In genomic region chr3:52413187-52413746, GRCm38 (mm10) we compare ENCODE assay signal across 9 mouse cellular contexts.
DNase-seq lines count a peak whose midpoint lies in the region; ATAC-seq and TF ChIP-seq lines count a peak whose summit lies in the region.
"Had no signal": no experiment of that assay in that cellular context is flagged by ENCODE, and none has a peak within 500 bp of the region (broad histone marks: within the 10 kb centered on the region; RNA-seq: fewer than 3 reads in every experiment).

No protein-coding gene starts in this region.

- H3K4me1 ChIP-seq in forebrain, embryonic 11.5 days (replicated peaks; ENCODE audit: control insufficient read depth, insufficient read depth, low read length): peaks cover 8% of the 10 kb centered on the region
- peaks cover 8% of the 10 kb centered on the region for H3K4me1 ChIP-seq in forebrain, embryonic 16.5 days (replicated peaks; ENCODE audit: control insufficient read depth, insufficient read depth, low read length)
- H3K4me1 ChIP-seq in midbrain, embryonic 12.5 days: peaks cover 13% of the 10 kb centered on the region
- H3K4me1 ChIP-seq in midbrain, embryonic 15.5 days: peaks cover 9% of the 10 kb centered on the region
- peaks cover 36% of the 10 kb centered on the region for H3K4me1 ChIP-seq in limb, embryonic 14.5 days (ENCODE audit: control insufficient read depth, insufficient read depth, low read length)
- H3K4me1 ChIP-seq in stomach, postnatal 0 days (replicated peaks; ENCODE audit: control insufficient read depth, insufficient read depth): no peaks in the 10 kb centered on the region; the same call in 1 of the 2 replicates

- H3K36me3 ChIP-seq in forebrain, embryonic 11.5 days (ENCODE audit: control insufficient read depth, insufficient read depth, low read length): no peaks in the 10 kb centered on the region
- H3K36me3 ChIP-seq in forebrain, embryonic 16.5 days (ENCODE audit: control insufficient read depth, insufficient read depth): no peaks in the 10 kb centered on the region
- H3K36me3 ChIP-seq in midbrain, embryonic 12.5 days: no peaks in the 10 kb centered on the region
- no peaks in the 10 kb centered on the region for H3K36me3 ChIP-seq in midbrain, embryonic 15.5 days (replicated peaks)
- H3K36me3 ChIP-seq in limb, embryonic 14.5 days (ENCODE audit: control insufficient read depth, insufficient read depth, low read length): no peaks in the 10 kb centered on the region
- no peaks in the 10 kb centered on the region for H3K36me3 ChIP-seq in stomach, postnatal 0 days (ENCODE audit: control insufficient read depth, insufficient read depth, low read length)
- H3K36me3 ChIP-seq: embryonic facial prominence, embryonic 12.5 days had no signal

- TF ChIP-seq CTCF in stomach, postnatal 0 days (IDR thresholded peaks at IDR 0.05; ENCODE audit: low read depth): no peak

- peak; percentile 65 for DNase-seq in forebrain, embryonic 11.5 days (ENCODE audit: low spot score)
- peak; percentile 35 for DNase-seq in limb, embryonic 14.5 days (ENCODE audit: low spot score)
- peak; percentile 78 for DNase-seq in stomach, postnatal 0 days (ENCODE audit: low spot score)
- no peak for DNase-seq in layer of hippocampus, adult 11-12 months (ENCODE audit: low spot score)
- no peak for DNase-seq in thymus, postnatal 36 days

- WGBS in forebrain, embryonic 11.5 days: 5% methylated on average over 10 of the region's 10 CpGs
- WGBS in forebrain, embryonic 16.5 days: 14% methylated on average over 10 of the region's 10 CpGs
- WGBS in midbrain, embryonic 12.5 days: 6% methylated on average over 10 of the region's 10 CpGs
- 12% methylated on average over 10 of the region's 10 CpGs for WGBS in midbrain, embryonic 15.5 days
- WGBS in limb, embryonic 14.5 days: 12% methylated on average over 10 of the region's 10 CpGs
- 22% methylated on average over 10 of the region's 10 CpGs for WGBS in stomach, postnatal 0 days

- 0 out of 2 replicates have a peak overlapping the region, but pooled peaks have one; percentile 15 for H3K4me2 ChIP-seq in forebrain, embryonic 11.5 days (ENCODE audit: low read depth, low read length, severe bottlenecking)
- H3K4me2 ChIP-seq in forebrain, embryonic 16.5 days (ENCODE audit: low read length): no peak overlapping the region
- 0 out of 2 replicates have a peak overlapping the region, but pooled peaks have one; percentile 10 for H3K4me2 ChIP-seq in midbrain, embryonic 12.5 days (replicated peaks)
- no peak overlapping the region for H3K4me2 ChIP-seq in midbrain, embryonic 15.5 days
- H3K4me2 ChIP-seq in limb, embryonic 14.5 days (replicated peaks; ENCODE audit: low read depth, low read length, severe bottlenecking): no peak overlapping the region
- no peak overlapping the region for H3K4me2 ChIP-seq in stomach, postnatal 0 days (replicated peaks; ENCODE audit: low read depth)
- H3K4me2 ChIP-seq: embryonic facial prominence, embryonic 12.5 days had no signal

- H3K27me3 ChIP-seq in forebrain, embryonic 11.5 days (ENCODE audit: control insufficient read depth, insufficient read depth, low read length): no peaks in the 10 kb centered on the region
- H3K27me3 ChIP-seq in forebrain, embryonic 16.5 days (replicated peaks; ENCODE audit: control insufficient read depth, insufficient read depth, low read length): no peaks in the 10 kb centered on the region
- peaks cover 14% of the 10 kb centered on the region; the same call in 1 of the 2 replicates for H3K27me3 ChIP-seq in midbrain, embryonic 12.5 days
- H3K27me3 ChIP-seq in midbrain, embryonic 15.5 days (replicated peaks): 0 out of 2 replicates have a peak, but pooled peaks cover 6% of the 10 kb centered on the region
- no peaks in the 10 kb centered on the region for H3K27me3 ChIP-seq in limb, embryonic 14.5 days (ENCODE audit: control insufficient read depth, insufficient read depth, low read length)
- no peaks in the 10 kb centered on the region for H3K27me3 ChIP-seq in stomach, postnatal 0 days (ENCODE audit: control insufficient read depth, insufficient read depth, low read length)
- H3K27me3 ChIP-seq: embryonic facial prominence, embryonic 12.5 days had no signal

- no peak overlapping the region for H3K27ac ChIP-seq in forebrain, embryonic 11.5 days (ENCODE audit: low read depth, low read length)
- H3K27ac ChIP-seq in forebrain, embryonic 16.5 days (ENCODE audit: low read length): no peak overlapping the region
- H3K27ac ChIP-seq in midbrain, embryonic 12.5 days (replicated peaks): no peak overlapping the region
- no peak overlapping the region for H3K27ac ChIP-seq in midbrain, embryonic 15.5 days
- H3K27ac ChIP-seq in limb, embryonic 14.5 days (replicated peaks; ENCODE audit: low read depth, low read length): no peak overlapping the region
- H3K27ac ChIP-seq in stomach, postnatal 0 days (replicated peaks): peak overlapping the region; percentile 9; the same call in 1 of the 2 replicates
- H3K27ac ChIP-seq: embryonic facial prominence, embryonic 12.5 days had no signal

- H3K9me3 ChIP-seq in forebrain, embryonic 11.5 days (ENCODE audit: control insufficient read depth, low read length): no peaks in the 10 kb centered on the region
- no peaks in the 10 kb centered on the region for H3K9me3 ChIP-seq in forebrain, embryonic 16.5 days (ENCODE audit: control insufficient read depth, low read length)
- H3K9me3 ChIP-seq in midbrain, embryonic 12.5 days: no peaks in the 10 kb centered on the region
- H3K9me3 ChIP-seq in midbrain, embryonic 15.5 days: no peaks in the 10 kb centered on the region
- no peaks in the 10 kb centered on the region for H3K9me3 ChIP-seq in limb, embryonic 14.5 days (ENCODE audit: control insufficient read depth, low read length)
- H3K9me3 ChIP-seq in stomach, postnatal 0 days (ENCODE audit: control insufficient read depth, low read length): no peaks in the 10 kb centered on the region
- H3K9me3 ChIP-seq: embryonic facial prominence, embryonic 12.5 days had no signal

- 0 out of 2 replicates have a peak, but pooled peaks have one; percentile 44 for ATAC-seq in forebrain, embryonic 11.5 days (replicated peaks; ENCODE audit: low FRiP score)
- no peak for ATAC-seq in forebrain, embryonic 16.5 days
- no peak for ATAC-seq in midbrain, embryonic 12.5 days (ENCODE audit: low FRiP score, low read depth)
- ATAC-seq in midbrain, embryonic 15.5 days (replicated peaks): no peak
- ATAC-seq in limb, embryonic 14.5 days (ENCODE audit: low FRiP score, low read depth): no peak
- peak; percentile 70 for ATAC-seq in stomach, postnatal 0 days (ENCODE audit: low FRiP score, low TSS enrichment)

- no peak overlapping the region for H3K4me3 ChIP-seq in forebrain, embryonic 11.5 days (ENCODE audit: low read depth, low read length)
- no peak overlapping the region for H3K4me3 ChIP-seq in forebrain, embryonic 16.5 days (replicated peaks; ENCODE audit: low read length)
- no peak overlapping the region for H3K4me3 ChIP-seq in midbrain, embryonic 12.5 days
- no peak overlapping the region for H3K4me3 ChIP-seq in midbrain, embryonic 15.5 days
- no peak overlapping the region for H3K4me3 ChIP-seq in limb, embryonic 14.5 days (replicated peaks; ENCODE audit: low read length)
- no peak overlapping the region for H3K4me3 ChIP-seq in stomach, postnatal 0 days (ENCODE audit: low read depth, low read length)
- H3K4me3 ChIP-seq: embryonic facial prominence, embryonic 12.5 days had no signal

- no peak overlapping the region for H3K9ac ChIP-seq in forebrain, embryonic 11.5 days (ENCODE audit: low read length)
- H3K9ac ChIP-seq in forebrain, embryonic 16.5 days (replicated peaks; ENCODE audit: low read depth, low read length): no peak overlapping the region
- H3K9ac ChIP-seq in midbrain, embryonic 12.5 days (replicated peaks): no peak overlapping the region
- no peak overlapping the region for H3K9ac ChIP-seq in midbrain, embryonic 15.5 days
- no peak overlapping the region for H3K9ac ChIP-seq in limb, embryonic 14.5 days (ENCODE audit: low read depth, low read length, severe bottlenecking)
- H3K9ac ChIP-seq in stomach, postnatal 0 days (ENCODE audit: low read length): no peak overlapping the region
- H3K9ac ChIP-seq: embryonic facial prominence, embryonic 12.5 days had no signal

- TF ChIP-seq EP300 in stomach, postnatal 0 days (optimal IDR thresholded peaks at IDR 0.05): no peak

- TF ChIP-seq POLR2A in limb, embryonic 14.5 days (IDR thresholded peaks at IDR 0.05; ENCODE audit: borderline replicate concordance, extremely low read depth, insufficient read depth, insufficient read length): no peak

Comparison
In these comparisons a context has a peak if more than half of its experiments do, and no peak if none do; other contexts are left out.
1. ATAC-seq: peak in forebrain, embryonic 11.5 days (single experiment) and stomach, postnatal 0 days (single experiment); none in forebrain, embryonic 16.5 days (single experiment), midbrain, embryonic 12.5 days (single experiment), midbrain, embryonic 15.5 days (single experiment) and limb, embryonic 14.5 days (single experiment).
2. H3K4me2 ChIP-seq: peak in forebrain, embryonic 11.5 days (single experiment) and midbrain, embryonic 12.5 days (single experiment); none in forebrain, embryonic 16.5 days (single experiment), midbrain, embryonic 15.5 days (single experiment), limb, embryonic 14.5 days (single experiment) and stomach, postnatal 0 days (single experiment).
3. DNase-seq: peak in forebrain, embryonic 11.5 days (single experiment), limb, embryonic 14.5 days (single experiment) and stomach, postnatal 0 days (single experiment); none in layer of hippocampus, adult 11-12 months (single experiment) and thymus, postnatal 36 days (0 of 2).